Mouse (Mus musculus) forelimb bud, embryonic 11.5 days (tissue): ENCODE data around the gene Mybl2.

Experiments used
- DNase-seq: peaks from one replicate; pipeline ENCODE4 v3.0.0-alpha.2; 2012; ENCODE audit warnings: low read depth, low spot score

Gene Mybl2

GRCm38 (mm10) chr2:163111413-163112201, 57.1 kb downstream of the Mybl2 start:
- DNase-seq = no peak

DNA sequence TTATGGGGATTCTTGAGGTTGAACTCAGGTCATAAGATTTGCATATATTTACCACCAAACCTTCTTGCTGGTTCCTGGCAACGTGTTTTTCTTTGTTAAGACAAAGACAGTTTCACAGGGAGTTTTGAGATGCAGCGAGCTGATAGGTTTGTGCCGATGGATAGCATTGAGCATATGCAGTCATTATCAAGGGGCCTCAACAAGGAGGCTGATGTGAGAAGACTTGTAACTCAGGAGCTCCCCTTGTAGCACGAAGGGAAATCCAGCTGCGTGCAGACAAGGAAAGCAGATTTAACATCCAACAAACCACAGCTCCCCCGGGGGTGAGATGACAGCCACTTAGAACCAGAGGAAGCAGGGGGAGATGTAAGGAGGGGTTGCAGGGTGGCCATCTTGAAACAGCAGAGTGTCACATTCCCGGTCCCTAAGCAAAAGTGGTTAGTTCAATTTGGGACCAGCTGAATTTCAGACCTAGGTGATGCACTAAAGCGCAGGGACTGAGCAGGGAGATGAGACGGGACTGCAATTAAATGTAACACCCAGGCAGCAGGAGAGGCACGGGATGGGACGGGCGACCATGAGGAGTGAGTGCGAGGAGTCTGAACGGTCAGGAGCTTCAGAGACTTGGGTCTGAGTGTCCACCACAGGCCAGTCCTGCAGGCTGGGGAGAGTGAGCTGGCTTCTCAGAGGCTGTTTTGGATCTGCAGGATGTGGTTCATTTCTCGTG, 66.3 kb downstream of the Mybl2 start:
- DNase-seq = no peak

GRCm38 (mm10) chr2:163121353-163121660, 66.8 kb downstream of the Mybl2 start:
- DNase-seq = no peak

DNA sequence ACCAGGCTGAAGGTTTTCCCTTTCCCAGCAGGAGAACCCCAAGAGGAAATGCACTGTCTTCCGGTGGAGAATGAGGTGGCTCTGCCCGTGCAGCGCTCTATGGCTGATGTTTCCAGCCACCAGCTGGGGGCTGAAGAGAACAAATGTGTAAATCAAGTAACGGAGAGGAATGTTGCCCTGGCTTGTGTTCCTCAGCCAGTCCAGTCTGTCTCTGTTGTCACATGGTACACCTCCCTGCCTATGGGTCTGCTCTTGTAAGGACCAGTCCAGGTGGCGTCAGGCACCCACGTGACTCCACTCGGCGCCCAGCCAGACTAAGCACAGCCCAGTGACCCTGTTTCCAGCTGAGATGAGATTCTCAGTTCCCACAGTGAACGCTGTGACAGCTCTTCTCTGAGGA, 67.8 kb downstream of the Mybl2 start:
- peak; percentile 72 for DNase-seq

- no peak for DNase-seq
Observed at GRCm38 (mm10) chr2:163123496-163123895, 69.0 kb downstream of the Mybl2 start.

DNA sequence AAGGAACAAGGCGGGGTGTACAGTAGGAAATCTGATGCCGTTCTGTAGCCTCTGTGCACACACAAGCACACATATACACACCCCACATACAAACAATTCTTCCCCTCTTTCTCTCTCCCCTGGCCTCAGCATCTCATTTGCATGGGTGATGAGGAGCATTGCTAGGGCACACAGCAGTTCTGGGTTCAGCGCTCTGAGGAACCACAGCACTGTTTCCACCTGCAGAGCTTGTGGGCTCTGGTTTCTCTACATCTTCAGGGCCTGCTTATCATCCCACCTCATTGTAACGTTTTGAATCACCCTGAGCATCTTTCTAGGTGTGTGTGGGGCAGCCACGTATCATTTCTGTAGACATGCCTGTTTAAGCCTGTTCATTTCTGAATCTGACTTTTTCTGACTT, 76.3 kb downstream of the Mybl2 start:
- no peak for DNase-seq

DNA sequence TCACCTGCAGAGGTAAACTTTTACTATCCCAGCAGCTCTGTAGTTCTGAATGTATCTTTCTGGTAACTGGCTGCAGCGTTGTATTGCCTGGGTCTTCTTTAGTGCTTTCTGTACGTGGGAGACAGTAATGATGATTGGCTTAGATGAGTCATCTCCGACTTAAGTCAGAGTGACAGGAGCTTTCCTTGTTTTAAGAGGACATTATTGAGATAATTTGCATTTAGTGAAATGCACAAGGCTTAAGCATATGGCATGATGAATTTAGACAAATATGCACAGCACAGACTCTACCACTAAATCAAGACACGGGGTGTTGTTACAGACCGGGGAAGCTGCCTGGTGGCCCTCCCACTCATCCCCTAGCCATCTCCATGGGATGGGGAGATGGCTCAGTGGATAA, 77.8 kb downstream of the Mybl2 start:
- no peak for DNase-seq
